Mouse (Mus musculus): ENCODE data around the gene Flna. TPM values are rescaled to one million over a fixed set of nuclear protein-coding genes. Genes with fewer than 3 reads are reported as not detected.

Gene Flna
- polyA plus RNA-seq (2012; rRNA removed) = 141 and 162 TPM in 2 replicates

DNA sequence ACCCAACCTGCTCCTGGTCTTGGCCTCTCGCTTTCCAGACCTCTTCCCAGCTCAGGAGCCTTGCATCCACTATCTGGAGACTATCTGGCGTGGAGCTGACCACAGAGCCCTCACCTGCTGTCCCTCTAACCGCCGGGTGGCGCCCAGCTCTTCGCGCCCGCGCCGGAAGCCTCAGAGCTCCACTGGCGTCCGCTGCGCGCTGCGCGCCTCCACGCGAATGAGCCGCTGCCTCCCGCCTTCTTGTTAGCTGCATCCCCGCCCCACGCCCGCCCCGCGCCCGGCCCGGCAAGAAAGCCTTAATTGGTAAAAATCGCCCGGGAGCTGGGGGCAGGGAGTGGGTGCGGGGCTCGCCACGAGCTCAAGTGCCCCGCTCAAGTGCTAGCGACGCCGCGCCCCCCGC, at the start of gene Flna:
Gene Flna, minus strand, starts transcription at position 206 of the 400 bp plus-strand sequence.
- no peaks in the 10 kb centered on the region for H3K27me3 ChIP-seq (ENCODE audit: control insufficient read depth, insufficient read depth, low read length)
- peak within 1 kb of the TSS; percentile 74 for H3K4me3 ChIP-seq (replicated peaks; ENCODE audit: insufficient read depth, low read depth, low read length)
- peak; percentile 79 to 83 for DNase-seq
- H3K27ac ChIP-seq (ENCODE audit: insufficient read depth, low read length) = peak within 1 kb of the TSS; percentile 93
- peaks cover 5% of the 10 kb centered on the region; the same call in 1 of the 2 replicates for H3K4me1 ChIP-seq (ENCODE audit: control insufficient read depth, insufficient read depth, low read length)
- 8% methylated on average over 35 of the region's 38 CpGs for WGBS
- 0 out of 2 replicates have a peak, but pooled peaks have one; percentile 37 for TF ChIP-seq POLR2A (IDR thresholded peaks at IDR 0.05; ENCODE audit: borderline replicate concordance, insufficient read depth, low read length)
- TF ChIP-seq CTCF (IDR thresholded peaks at IDR 0.05; ENCODE audit: borderline replicate concordance, insufficient read depth, low read depth, low read length) = peak; percentile 28; the same call in 1 of the 2 replicates

DNA sequence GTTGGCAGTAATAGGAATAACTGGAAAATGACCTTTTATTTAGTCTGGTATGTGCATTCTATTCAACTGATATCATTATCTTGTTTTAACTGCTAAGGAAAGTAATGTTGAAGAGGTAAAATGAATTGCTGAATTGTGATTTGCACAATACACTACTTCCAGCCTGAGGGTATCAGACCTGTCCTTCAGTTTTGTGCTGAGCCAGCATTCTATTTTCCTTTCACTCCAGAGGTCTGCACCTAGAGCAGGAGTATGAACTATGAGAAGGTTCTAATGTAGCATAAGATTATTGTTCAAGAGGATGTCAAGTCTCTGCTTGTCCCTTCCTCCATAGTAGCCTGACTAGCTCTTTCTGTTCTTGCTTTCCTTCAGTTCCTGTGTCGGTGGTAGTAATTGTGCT, 48.7 kb upstream of the Flna start:
- WGBS = 85% methylated on average over 1 of the region's 1 CpGs
- no peak for TF ChIP-seq POLR2A (IDR thresholded peaks at IDR 0.05; ENCODE audit: borderline replicate concordance, insufficient read depth, low read length)
- no peak for TF ChIP-seq CTCF (IDR thresholded peaks at IDR 0.05; ENCODE audit: borderline replicate concordance, insufficient read depth, low read depth, low read length)
- DNase-seq = no peak
- Histone ChIP-seq H3K4me3 (replicated peaks; ENCODE audit: insufficient read depth, low read depth, low read length) (no peak overlapping the region), H3K4me1 (ENCODE audit: control insufficient read depth, insufficient read depth, low read length) (peaks cover 3% of the 10 kb centered on the region; the same call in 1 of the 2 replicates), H3K27me3 (ENCODE audit: control insufficient read depth, insufficient read depth, low read length) (no peaks in the 10 kb centered on the region), H3K27ac (ENCODE audit: insufficient read depth, low read length) (no peak overlapping the region)

DNA sequence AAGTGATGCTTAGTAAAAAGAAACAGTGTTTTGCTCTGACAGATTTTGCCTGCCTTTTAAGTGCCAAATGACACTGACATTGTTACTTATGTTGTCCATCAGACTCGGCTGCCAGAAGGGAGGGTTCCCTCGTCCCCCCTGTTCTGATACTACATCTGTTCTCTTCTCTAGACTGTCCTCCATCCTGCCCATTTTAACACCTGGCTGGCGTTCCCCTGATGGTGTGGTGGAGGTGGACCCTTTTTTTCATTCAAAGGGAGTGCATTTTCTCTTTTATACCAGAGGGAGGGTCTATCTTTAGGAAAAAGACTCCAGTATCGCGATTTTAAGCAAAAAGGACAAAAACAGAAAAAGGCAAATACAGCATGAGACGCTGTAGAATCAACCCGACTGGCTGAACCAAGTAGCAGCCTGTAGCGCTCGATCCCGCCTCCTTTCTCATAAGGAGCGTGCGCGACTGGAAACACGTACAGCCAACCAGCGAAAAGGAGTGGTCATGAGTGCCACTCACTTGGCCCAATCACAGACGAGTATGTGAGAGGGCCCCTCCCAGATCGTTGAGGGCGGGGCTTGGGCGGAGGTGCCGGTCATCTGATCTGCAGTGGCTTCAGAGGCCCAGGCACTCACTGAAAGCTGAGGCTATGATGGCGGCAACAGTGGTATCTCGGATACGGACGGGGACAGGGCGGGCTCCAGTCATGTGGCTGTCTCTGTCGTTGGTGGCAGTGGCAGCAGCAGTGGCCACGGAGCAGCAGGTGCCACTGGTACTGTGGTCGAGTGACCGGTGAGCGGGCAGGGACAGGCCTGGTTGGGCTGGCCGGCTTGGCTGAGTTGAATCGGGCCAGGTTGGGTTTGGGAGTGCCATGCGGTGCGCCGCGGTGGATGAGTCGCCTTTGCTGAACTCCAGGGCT, 47.2 kb upstream of the Flna start, which contains the start of gene Atp6ap1:
Gene Atp6ap1, plus strand, starts transcription at position 560 of the 911 bp plus-strand sequence.
- peaks cover 3% of the 10 kb centered on the region; the same call in 1 of the 2 replicates for H3K4me1 ChIP-seq (ENCODE audit: control insufficient read depth, insufficient read depth, low read length)
- H3K27me3 ChIP-seq (ENCODE audit: control insufficient read depth, insufficient read depth, low read length) = no peaks in the 10 kb centered on the region
- no peak for TF ChIP-seq CTCF (IDR thresholded peaks at IDR 0.05; ENCODE audit: borderline replicate concordance, insufficient read depth, low read depth, low read length)
- TF ChIP-seq POLR2A (IDR thresholded peaks at IDR 0.05; ENCODE audit: borderline replicate concordance, insufficient read depth, low read length) = peak; percentile 87; the same call in 1 of the 2 replicates
- DNase-seq = peak; percentile 94 to 97
- WGBS = 6% methylated on average over 37 of the region's 37 CpGs
- peak within 1 kb of the TSS; percentile 96 for H3K4me3 ChIP-seq (replicated peaks; ENCODE audit: insufficient read depth, low read depth, low read length)
- peak within 1 kb of the TSS; percentile 86 for H3K27ac ChIP-seq (ENCODE audit: insufficient read depth, low read length)

DNA sequence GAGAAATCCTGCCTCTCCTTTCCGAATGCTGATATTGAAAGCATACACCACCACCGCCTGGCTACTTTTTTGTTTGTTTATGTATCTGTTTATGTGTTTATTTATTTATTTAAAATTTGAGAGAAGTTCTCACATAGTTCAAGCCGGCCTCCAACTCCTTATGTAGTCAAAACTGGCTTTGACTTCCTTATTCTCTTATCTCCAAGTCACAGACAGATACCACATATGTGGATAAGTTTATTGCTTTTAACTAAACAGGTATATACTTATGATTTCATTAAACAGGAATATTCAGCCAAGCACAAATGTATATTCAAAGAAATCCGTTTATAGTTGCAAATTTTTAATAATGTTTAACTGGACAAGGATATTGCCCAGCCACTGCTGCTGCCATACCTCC, 43.8 kb upstream of the Flna start:
- TF ChIP-seq POLR2A (IDR thresholded peaks at IDR 0.05; ENCODE audit: borderline replicate concordance, insufficient read depth, low read length) (no peak), CTCF (IDR thresholded peaks at IDR 0.05; ENCODE audit: borderline replicate concordance, insufficient read depth, low read depth, low read length) (no peak)
- WGBS = 77% methylated on average over 4 of the region's 4 CpGs

DNA sequence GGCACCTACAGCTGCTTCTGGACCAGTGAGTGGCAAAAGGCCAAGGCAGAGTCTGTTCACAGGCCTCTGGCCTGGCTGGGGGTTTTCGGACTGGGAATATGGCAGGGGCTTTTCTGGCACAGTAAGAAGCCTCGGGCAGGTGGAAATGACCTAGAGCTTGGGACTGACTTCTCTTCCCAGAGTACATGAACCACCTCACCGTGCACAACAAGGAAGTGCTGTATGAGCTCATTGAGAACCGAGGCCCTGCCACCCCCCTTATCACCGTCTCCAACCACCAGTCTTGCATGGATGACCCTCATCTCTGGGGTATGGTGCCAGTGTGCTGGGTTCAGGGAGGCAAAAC, 33.4 kb upstream of the Flna start:
- H3K4me1 ChIP-seq (ENCODE audit: control insufficient read depth, insufficient read depth, low read length) = 0 out of 2 replicates have a peak, but pooled peaks cover 3% of the 10 kb centered on the region
- peak overlapping the region; percentile 4; the same call in 1 of the 2 replicates for H3K27ac ChIP-seq (ENCODE audit: insufficient read depth, low read length)
- 3% methylated on average over 5 of the region's 5 CpGs for WGBS
- no peak for DNase-seq
- TF ChIP-seq POLR2A (IDR thresholded peaks at IDR 0.05; ENCODE audit: borderline replicate concordance, insufficient read depth, low read length) (no peak), CTCF (IDR thresholded peaks at IDR 0.05; ENCODE audit: borderline replicate concordance, insufficient read depth, low read depth, low read length) (no peak)
- H3K4me3 ChIP-seq (replicated peaks; ENCODE audit: insufficient read depth, low read depth, low read length) = peak overlapping the region; percentile 75
- no peaks in the 10 kb centered on the region for H3K27me3 ChIP-seq (ENCODE audit: control insufficient read depth, insufficient read depth, low read length)

More for the DNA sequence above, 43.8 kb upstream of the Flna start:
- Histone ChIP-seq H3K4me3 (replicated peaks; ENCODE audit: insufficient read depth, low read depth, low read length) (no peak overlapping the region), H3K4me1 (ENCODE audit: control insufficient read depth, insufficient read depth, low read length) (peaks cover 2% of the 10 kb centered on the region; the same call in 1 of the 2 replicates), H3K27ac (ENCODE audit: insufficient read depth, low read length) (no peak overlapping the region), H3K27me3 (ENCODE audit: control insufficient read depth, insufficient read depth, low read length) (no peaks in the 10 kb centered on the region)
- no peak for DNase-seq

DNA sequence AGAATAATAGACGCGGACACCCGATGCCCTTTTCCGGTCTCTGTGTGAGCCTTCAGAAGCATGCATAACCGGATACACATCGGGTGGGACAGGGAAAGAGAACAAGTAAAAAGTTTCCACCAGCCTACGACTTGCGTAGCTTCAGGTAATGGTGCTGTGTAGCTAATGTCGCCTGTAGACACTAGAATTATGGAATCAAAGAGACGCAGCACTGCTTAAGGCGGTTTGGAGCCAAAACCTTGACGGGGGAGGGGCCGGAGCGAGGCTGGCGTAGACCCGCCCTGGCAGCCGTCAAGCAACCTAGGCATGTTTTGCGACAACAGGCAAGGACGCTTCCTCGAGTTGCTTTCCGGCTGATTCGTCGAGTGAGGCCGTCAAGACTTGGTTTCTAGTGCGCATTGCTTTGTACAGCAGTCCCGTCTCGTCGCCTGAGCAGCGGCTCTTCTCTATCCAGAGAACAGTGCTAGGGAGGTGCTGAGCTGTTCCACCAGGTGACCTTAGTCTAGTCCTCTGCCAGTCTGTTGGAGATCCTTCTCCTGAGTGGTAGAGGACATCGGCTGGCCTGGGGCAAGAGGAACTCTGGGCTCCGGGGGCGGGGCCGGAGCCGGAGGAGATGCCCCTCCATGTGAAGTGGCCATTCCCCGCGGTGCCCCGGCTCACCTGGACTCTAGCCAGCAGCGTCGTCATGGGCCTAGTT, 32.9 kb upstream of the Flna start:
- peak overlapping the region; percentile 75 for H3K4me3 ChIP-seq (replicated peaks; ENCODE audit: insufficient read depth, low read depth, low read length)
- peak overlapping the region; percentile 61; the same call in 1 of the 2 replicates for H3K27ac ChIP-seq (ENCODE audit: insufficient read depth, low read length)
- H3K4me1 ChIP-seq (ENCODE audit: control insufficient read depth, insufficient read depth, low read length) = 0 out of 2 replicates have a peak, but pooled peaks cover 3% of the 10 kb centered on the region
- WGBS = 11% methylated on average over 39 of the region's 39 CpGs
- H3K27me3 ChIP-seq (ENCODE audit: control insufficient read depth, insufficient read depth, low read length) = no peaks in the 10 kb centered on the region
- TF ChIP-seq POLR2A (IDR thresholded peaks at IDR 0.05; ENCODE audit: borderline replicate concordance, insufficient read depth, low read length) = peak; percentile 79; the same call in 1 of the 2 replicates
- no peak for TF ChIP-seq CTCF (IDR thresholded peaks at IDR 0.05; ENCODE audit: borderline replicate concordance, insufficient read depth, low read depth, low read length)
- DNase-seq = peak; percentile 86 to 89

DNA sequence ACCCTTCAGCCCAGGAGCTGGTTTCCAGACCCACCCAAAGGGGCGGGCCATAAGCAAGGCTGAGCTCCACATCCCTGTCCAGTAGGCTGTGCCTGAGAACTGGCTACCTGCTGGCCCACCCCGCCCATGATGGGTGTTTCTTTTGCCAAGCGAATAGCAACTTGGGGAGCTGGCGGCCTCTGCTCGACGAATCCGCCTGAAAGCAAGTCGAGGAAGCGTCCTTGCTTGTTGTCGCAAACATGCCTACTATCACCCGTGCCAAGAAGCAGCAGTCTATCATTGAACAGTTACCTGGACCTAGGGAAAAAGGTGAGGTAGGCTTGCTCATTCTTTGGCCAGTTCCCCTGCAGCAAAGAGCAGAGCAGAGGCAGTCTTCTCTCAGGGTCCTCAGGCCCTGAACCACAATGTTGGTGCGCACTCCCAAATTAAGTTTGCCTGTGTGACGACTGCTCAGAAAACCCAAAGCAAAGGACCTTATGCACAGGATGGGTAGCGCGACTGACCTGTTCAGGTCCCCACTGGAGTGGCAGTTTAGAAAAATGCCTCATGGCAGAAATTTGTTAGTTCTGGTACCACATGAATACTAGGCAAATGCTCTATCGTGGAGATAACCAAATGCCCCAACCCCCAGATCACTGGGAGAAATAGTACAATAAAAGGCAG, 32.2 kb upstream of the Flna start, which contains the start of the genes Taz and Dnase1l1:
Gene Taz, plus strand, starts transcription at position 181 of the 663 bp plus-strand sequence.
Gene Dnase1l1, minus strand, starts transcription at position 606 of the 663 bp plus-strand sequence.
- WGBS = 10% methylated on average over 16 of the region's 16 CpGs
- Histone ChIP-seq H3K27ac (ENCODE audit: insufficient read depth, low read length) (peak within 1 kb of the TSS; percentile 61; the same call in 1 of the 2 replicates), H3K27me3 (ENCODE audit: control insufficient read depth, insufficient read depth, low read length) (no peaks in the 10 kb centered on the region), H3K4me1 (ENCODE audit: control insufficient read depth, insufficient read depth, low read length) (0 out of 2 replicates have a peak, but pooled peaks cover 3% of the 10 kb centered on the region), H3K4me3 (replicated peaks; ENCODE audit: insufficient read depth, low read depth, low read length) (peak within 1 kb of the TSS; percentile 75)
- TF ChIP-seq POLR2A (IDR thresholded peaks at IDR 0.05; ENCODE audit: borderline replicate concordance, insufficient read depth, low read length) (no peak), CTCF (IDR thresholded peaks at IDR 0.05; ENCODE audit: borderline replicate concordance, insufficient read depth, low read depth, low read length) (no peak)
- peak; percentile 72 to 82 for DNase-seq

All from cerebellum, adult 2 months (tissue).